Mouse (Mus musculus) gastrocnemius, adult 18-20 months (tissue): ENCODE measurements at regions not wholly inside any gene's neighbourhood (a gene's known extent, or its start where the extent isn't known, plus 50 kb on each side); places are given as distances from the start of the nearest gene placed in this dataset.

ENCODE experiments used
- DNase-seq: peaks from one replicate; pipeline ENCODE4 v3.0.0; 2021; ENCODE audit warnings: low spot score

DNA sequence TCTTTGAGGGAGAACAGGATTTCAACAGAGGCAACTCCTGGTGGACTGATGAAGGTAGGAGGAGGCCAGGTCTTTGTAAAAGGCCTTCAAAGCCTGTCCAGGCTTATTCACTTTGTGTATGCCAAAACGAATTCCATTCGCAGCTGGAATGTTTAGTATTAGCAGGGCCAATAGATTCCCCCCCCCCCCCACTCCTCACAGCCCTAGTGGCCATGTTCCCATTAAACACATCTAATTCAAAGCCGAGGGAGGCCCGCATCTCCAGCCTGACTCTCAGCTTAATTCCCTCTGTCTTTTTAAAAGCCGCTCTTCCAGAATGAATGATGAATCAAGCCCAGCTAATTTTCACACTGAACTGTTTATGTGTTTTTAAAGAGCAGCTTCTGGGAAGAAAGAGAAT, 205.5 kb downstream of the Etnk1 start:
- no peak for DNase-seq

DNA sequence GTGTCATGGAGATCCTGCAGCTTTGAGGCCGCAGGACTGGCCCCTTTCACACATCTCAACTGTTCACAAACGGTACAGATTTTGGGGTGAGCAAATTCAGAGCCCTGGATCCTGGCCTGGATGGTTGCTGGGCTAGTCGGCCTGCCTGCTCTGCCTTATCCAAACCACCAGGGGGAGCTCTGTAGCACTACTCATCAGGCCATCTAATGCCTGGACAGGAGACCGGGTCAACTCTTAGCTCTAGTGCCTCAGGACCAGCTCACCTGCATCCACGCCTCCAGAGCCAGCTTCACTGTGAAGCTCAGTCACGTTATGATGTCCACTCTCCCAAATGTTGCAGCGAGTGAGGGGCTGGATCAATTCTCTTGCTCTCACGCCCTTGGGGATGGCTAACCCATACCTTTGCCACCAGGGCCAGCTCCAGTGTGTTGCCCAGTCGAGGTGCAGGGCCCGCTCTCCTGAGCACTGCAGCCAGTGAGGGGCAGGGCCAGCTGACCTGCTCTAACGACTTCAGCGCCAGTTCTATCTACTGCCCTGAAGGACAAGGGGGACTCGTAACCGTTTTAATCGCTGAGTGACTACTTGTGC, 206.8 kb downstream of the Etnk1 start:
- DNase-seq: peak; percentile 34

DNA sequence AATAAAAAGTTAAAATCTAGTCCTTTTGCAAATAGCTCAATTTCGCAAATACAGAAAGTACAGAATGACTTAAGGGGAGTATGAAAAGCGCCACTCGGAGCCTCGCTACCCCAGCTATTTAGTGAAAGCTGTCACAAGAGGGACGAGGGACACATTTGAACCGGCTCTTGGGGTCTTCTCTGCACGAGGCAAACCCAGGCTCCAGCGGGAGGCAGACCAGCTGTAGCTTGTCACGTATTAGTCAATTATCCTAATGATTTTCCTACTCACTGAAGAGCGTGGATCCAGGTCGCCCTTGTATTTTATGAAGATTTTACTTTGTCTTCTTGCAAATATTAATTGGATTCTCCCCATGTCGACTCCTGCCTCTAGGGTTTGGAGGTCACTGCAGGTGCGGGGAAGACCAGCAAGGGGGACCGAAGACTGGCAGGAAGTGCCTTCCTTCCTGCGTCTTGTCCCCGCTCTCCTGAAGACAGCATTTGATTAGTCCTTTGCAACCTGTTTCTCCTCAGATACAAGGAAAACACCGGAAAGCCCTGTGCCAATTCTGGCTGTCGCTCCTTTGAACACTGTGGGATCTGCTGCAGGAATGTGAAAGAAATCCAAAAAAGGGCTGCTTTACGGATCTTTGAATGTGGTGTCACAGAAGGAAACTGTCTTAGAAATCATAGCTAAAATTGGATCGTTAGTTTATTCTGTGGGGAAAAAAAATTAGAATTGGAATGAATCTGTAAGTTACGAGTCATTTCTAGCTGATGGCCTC, 209.1 kb downstream of the Etnk1 start:
- DNase-seq: no peak

DNA sequence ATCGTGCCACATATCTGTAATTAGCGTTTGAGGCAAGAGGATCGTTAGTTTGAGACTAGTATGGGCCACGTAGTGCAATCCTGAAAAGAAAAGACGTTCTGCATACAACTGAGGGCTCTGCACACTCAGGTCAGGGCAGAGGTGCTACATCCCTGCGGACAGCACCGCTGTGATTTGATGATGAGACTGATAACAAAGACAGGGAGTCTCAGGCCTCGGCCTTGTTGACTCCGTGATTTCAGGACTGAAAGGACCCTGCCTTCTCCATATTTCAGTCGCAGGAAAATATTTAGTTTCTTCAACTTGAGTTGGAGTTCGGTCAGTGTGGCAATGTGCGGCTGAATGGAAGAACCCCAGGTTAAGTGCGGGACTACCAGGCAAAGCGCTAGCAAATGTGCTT, 210.1 kb downstream of the Etnk1 start:
- no peak for DNase-seq

DNA sequence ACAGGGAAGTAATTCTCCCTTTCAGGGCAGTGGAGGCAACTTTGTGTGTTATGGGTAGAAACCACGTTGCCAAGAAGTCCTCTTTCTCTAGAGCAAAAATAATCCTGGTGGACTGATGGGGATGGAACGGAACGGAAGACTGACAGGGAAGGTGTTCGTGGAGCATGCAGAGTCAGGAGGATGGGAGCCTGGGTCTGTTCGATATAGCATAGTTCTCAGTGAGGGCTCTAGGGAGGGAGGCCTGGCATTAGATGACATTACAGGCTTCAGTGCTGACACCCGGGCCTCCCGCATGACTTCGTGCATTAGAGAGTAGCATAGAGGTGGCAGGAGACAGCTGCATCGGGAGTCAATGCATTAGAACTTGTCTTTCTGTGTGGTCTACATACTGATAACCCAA, 211.1 kb downstream of the Etnk1 start:
- no peak for DNase-seq

DNA sequence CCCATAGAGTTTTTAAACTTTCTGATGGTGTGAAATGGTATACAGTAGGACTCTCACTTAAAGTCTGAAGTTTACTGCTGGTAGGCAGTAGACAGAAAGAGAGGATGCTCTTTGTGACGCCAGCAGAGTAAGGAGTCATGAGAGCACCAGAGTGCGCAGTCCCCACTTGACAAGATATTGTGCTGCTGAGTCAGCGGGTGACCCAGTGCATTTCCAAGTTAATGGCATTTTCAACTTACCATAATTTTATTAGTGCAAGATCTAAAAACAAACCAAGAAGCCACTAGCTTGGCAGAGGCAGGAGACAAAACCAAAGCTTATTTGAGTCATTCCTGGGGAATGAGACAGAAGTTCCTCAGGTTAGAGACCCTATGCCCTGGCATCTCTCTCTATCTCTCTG, 213.5 kb downstream of the Etnk1 start:
- DNase-seq: no peak

DNA sequence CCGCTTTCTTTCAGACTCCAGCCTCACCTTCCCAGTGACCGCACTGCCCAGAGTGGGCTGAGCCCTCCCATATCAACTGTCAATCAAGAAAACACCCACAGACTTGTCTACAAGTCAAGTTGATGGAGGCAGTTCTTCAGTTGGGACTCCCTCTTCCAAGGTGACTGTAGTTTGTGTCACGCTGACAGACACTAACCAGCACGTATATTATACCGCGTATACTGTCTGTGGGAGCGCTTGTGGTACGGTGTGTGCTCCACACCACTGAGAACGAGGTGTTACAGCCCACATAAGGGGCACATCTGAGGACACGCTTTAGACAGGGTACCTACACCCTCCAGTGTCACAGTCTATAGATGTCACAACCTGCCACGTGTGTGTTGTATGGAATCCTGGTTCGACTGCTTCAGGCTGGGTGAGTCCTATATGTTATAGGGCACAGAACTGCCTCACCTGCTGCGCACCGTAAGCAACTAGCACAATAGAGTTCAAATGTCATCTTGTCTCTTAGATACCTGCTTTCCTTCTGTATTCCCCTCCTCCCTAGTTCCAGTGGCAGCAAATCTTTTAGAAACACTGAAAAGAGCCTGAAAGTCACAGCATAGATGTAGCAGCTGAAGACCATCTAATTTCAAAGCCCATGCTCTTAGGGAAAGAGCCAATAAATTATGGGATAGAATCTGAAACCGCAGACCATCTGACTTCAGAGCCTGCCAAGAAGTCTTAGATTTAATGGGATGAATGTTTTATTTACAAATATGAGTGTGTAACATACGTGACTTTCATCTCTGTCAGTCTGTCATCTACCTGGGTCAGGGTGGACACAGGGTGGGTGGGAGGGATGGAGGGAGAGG, 219.8 kb downstream of the Etnk1 start:
- DNase-seq: no peak

DNA sequence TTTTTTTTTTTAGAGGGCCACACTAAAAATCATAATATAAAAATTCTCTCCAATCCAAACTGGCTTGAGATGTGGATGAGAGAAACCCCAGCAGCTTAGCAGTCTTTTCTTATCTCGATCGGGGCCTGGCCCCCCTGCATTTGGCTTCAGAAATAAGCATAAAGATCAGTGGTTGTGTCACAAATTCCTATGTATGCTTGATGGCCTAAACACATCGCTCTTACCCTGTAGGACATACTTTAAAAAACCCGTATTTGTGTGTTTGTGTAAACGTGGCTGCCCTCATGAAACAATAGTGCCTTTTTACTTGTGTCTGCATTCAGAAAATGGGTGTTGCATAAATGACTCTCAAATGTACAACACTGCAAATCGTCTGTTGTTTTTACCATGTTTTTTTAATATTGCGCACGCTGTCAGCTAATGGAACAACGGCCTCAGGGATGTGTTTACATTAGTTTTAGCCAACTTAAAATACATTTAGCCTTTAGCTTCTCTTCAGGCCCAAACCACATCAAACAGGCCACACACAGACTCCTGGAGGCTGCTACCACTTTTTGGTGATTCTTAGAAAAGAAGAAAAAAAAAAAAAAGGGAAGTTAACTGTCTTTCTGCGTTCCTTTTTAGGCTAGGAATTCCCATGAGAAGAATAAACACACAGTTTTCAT, 226.7 kb downstream of the Etnk1 start:
- DNase-seq: no peak

DNA sequence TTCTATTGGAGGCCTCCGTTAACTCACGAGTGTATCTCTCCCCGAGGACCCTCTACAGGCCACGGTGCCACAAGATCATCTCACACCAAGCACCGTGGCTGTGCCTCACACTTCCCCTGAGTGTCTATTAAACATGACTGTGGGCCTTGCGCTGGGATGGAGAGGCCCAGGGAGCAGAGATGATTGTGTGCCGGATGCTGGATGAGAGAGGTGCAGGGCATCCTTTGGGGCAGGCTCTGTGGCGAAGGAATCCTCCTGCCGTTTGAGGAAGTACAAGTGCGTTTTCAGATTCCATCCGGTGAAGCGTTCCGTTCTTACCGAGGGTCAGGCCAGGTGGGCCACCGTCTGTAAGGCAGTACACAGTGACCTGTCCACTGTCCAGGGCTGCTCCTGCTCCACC, 227.4 kb downstream of the Etnk1 start:
- DNase-seq: no peak

DNA sequence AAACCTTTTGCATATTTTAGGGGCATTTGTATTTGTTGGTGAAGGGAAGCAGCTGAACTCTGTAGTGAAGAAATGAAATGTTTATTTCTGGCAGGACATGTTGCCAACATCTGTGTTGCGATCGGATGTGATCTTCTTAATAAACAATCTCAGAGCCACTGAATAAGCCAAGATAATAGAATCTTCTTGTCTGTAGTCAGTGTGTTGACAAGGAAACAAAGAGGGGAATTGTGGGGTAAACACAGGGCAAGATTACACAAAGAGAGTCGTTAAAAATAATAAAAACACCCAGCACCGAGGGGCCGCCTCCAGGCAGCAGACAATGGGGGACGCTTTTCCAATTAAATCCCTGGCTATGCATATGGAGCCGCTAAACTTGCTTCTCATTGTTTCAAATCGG, 234.4 kb downstream of the Etnk1 start:
- no peak for DNase-seq

DNA sequence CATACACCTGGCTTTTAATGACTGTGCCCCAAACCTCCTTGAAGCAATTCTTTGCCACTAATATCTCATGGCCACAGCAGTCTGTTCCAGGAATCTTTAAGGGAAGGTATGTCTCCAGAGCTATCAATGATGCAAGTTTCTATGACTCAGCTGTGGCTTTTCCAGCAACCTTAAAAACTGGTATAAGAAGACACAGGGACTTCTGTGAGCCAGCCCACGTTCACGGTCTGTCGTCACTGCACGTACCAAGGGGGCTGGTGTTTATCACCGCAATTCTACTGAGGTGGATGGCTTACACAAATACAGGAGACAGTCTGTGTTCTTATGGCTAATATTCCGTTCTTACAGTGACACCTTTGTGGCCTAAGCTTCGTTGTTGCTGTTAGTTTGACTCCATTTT, 234.9 kb downstream of the Etnk1 start:
- DNase-seq: no peak

DNA sequence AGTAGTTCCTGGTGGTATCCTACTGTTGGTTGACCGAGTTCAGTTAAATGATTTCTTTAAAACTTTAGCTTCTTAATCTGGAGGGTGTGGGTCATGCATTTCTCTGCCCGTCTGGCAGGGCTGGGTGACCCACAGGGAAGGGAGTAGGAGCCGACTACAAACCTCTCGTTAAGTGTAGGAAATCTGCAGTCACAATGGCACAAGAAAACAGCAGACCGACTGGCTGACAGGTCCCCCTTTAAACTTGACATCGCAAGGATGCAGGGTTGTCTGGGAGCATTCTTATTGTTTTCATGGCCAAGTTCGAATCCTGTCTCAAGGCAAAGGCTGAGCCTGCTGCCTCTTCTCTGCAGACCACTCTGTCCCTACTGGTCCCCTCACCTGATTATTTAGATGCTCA, 235.7 kb downstream of the Etnk1 start:
- no peak for DNase-seq

DNA sequence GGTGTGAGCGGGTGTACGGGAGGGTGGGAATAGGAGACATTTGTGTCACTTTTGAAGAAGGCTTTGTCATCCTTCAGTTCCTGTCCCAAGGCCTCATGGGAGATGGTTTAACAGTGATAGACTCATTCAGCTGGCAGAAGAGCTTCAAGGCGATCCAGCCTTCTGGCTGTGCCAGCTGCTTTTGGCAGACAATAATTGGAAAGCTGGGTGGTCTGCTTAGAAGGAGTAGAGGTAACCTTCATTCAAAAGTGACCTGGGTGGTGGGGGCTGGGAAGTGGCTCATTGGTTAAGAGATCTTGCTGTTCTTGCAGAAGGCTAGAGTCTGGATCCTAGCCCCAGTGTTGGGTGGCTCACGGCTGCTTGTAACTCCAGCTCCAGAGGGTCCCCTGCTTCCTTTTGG, 237.5 kb downstream of the Etnk1 start:
- DNase-seq: no peak

DNA sequence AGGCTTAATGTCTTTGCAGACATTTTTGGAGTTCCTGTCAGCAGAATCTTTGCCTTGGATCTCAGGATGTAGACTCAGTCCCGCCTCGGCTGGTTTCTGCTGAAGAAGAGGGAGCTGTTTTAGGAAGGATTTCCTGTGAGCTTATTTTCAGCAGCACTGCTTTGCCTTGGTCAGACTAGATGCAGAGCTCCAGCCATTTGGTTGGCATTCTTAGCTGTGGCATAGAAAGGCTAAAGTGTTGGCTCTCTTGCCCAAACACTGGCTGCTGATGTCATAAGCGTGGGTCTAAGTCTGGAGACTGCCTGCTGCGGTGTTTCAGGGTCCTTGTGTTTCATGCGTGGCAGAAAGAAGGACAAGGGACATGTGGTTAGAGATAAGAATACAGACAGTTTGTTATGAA, 245.0 kb downstream of the Etnk1 start:
- DNase-seq: no peak

DNA sequence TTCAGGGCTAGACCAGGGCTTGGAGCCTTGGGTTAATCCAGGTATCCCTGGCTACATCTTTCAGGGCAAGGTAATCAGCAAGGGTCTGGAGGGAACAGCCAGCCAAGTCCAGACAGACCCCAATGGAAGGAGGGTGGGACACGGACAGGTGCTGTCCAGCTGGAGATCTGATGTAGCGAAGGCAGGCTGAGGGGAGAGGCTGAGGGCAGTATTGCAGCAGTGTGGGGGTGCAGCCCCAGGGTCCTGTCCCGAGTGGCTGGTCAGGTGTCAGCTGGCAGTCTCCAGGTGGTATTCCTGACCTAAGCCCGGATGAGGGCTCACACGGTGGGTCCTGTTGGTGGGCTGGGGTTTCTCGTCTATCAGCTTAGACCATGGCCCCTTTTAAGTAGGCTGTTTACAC, 245.7 kb downstream of the Etnk1 start:
- DNase-seq: no peak

DNA sequence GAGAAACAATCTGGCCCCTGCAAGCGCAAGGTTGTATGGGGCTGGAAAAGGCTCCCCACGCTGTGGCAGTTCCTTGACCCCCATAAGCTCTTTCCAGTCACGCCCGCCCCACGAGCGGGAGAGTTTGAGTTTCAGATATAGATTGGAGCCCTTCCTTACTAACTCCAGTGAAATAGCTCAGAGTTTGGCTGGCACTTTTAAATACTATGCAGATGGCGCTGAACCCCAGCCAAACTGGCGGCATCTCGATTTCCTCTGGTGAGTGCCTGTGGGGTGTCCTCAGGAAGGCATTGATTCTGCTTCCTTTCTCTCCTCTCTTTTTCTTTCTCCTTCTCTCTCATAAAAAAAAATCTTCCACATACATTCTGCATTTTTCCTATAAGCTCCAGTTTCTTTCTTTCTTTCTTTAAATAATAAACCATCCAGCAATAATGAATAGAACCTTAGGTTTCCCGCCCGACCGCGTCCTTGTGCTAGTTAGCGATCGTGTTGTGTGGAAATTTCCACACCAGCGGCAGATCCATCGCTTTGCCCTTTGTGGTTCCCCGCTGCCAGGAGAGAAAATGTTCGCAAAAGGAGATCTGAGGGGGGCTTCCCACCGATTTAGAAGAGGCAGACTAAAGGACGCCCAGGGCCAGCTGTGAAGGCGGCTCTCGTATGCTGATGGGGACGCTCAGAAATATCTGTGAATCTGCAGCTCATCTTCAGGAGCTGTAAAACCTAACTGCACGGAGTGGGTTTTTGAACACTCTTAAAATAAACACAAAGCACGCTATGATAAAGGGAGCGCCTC, 247.8 kb downstream of the Etnk1 start:
- no peak for DNase-seq

DNA sequence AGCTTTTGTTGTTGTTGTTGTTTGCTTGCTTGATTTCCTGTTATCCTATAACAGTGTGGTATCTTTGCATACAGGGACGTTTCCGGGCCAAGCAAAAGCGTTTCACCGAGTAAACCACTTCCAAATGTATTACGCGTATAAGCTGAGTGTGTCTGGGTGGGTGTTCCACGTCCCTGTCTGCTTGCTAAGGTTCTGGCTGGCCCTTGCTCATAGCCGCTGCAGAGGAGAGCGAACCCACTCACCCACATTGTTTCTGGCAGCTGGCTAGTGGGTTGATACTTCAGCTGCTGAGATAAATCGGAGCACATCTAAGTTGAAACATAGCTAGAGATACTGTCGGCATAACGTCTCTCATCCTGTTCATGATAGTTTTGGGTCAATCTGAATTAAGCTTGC, 248.4 kb downstream of the Etnk1 start:
- DNase-seq: no peak

DNA sequence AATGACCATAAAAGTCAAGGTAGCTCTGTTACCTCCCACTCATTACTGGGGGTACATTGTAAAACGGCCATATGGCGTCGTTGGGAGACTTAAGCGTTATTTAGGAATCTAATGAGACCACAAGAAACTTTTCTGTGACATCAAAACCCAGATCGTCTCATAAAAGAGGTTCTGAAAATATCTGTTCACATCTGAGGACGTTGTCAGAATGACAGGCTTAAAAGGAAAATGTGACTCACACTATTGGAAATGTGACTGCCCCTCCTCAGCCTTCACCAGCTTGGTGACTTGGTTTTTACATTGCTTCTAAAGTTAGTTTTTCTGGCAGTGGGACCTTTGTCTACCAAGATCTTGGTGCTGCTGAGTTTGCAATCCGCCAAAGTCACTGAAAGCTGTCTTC, 252.9 kb downstream of the Etnk1 start:
- no peak for DNase-seq

DNA sequence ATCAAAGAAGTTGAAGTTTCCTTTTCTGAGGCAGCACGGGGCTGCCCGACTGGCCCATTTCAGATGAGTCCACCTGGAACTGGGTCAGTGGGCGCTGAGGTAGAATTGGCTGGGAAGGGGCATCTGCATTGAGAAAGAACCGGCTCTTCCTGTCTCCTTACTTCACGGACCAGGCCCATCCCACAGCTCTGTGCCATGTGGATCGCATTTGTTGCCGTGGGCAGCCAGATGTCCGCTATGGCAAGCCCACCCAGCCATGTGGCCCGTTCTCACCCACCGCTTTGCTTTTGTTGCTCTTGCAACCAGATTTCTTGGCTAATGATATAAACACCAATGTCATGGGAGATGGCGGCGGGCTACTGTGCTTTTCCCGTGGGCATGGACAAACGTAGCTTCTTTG, 256.0 kb downstream of the Etnk1 start:
- no peak for DNase-seq

DNA sequence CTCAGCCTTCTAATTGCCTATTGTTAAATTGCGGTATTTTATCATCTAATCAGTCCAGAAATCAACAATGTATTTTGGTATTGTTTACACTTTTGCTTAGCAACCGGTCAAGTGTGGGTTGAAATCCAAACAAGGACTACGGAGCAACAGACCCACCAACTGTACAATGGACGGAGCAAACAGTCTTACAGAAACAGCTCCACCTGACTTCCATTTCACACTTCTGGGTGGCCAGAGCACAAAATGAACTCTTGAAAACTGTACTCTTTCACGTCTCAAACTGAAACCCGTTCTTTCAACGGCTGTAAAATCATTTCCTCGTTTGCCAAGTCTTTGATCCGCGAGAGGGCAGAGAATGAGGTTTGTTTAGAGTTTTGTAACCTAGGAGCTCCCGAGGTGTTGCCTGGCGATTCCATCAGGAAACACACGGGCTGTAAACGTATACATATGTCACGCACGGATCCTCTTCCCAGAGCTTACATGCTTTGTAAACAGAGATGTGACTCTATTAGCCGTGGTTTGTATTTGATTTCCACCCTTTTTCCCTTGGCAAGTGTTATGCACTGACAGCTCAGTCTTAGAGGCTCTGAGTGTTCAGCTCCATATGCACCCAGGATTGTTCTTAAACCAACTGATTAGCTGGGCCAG, 258.3 kb downstream of the Etnk1 start:
- no peak for DNase-seq

DNA sequence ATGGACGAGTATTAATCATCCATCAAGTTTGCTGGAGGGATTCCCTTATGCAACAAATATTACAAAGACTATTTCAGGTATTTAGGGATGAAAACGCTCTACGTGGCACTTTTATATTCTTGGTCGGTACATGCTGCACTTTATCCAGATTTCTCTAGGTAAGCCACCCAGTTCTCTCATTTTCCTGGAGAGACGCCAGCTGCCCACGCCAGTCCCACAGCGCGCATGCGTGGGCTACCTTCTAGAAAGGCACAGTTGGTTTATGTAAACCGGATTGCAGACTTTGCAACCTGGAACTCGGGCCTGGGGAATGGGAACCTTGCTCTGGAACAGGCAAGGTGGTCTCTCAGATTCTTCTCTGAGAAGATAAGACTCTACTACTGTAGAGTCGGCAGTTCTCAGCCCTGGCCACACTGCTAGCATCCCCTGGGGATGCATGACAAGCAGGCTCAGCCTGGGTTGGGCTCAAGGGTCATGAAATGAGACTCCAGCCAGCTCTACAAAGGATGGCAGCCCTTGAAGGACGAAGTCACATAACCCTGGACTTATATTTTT, 265.0 kb downstream of the Etnk1 start:
- DNase-seq: no peak
